Mouse (Mus musculus) embryonic fibroblast, embryonic 13.5 days (primary cell): ENCODE results near the gene Cr1l. TPM values are rescaled to one million over a fixed set of nuclear protein-coding genes. Genes with fewer than 3 reads are reported as not detected.
A peak's percentile ranks its signal among the peaks of the same experiment; 100 is the strongest.

ENCODE experiments used
- H3K27ac ChIP-seq: 2 replicates; pipeline ENCODE4 v1.5.1; 2012; ENCODE audit warnings: low read length, control low read depth, inconsistent platforms; ENCODE audit not compliant: insufficient read depth
- H3K4me1 ChIP-seq: 2 replicates; pipeline ENCODE4 v1.6.1; 2011; ENCODE audit warnings: low read length; ENCODE audit not compliant: control insufficient read depth, insufficient read depth
- H3K4me3 ChIP-seq: 2 replicates; pipeline ENCODE4 v1.5.1; 2011; ENCODE audit warnings: mild to moderate bottlenecking, control low read depth, low read length; ENCODE audit not compliant: insufficient read depth
- CTCF ChIP-seq: IDR thresholded peaks from 2 replicates; pipeline ENCODE4 v1.5.1; 2011; ENCODE audit warnings: mild to moderate bottlenecking, control low read depth, low read length, moderate library complexity, borderline replicate concordance; ENCODE audit not compliant: insufficient read depth
- POLR2A ChIP-seq: IDR thresholded peaks from 2 replicates; pipeline ENCODE4 v1.6.1; 2011; ENCODE audit warnings: low read depth, mild to moderate bottlenecking, control low read depth, low read length, moderate library complexity
- polyA plus RNA-seq: library from polyadenylated mRNA; stranded (reverse); fragments of >200 nt; gene quantifications from 2 replicates; pipeline ENCODE4 v1.2.4, GENCODE M21; 2011; ENCODE audit warnings: low read depth; ENCODE audit not compliant: missing spikeins, insufficient read length

The Cr1l gene
- 97.9 and 121 TPM in 2 replicates for polyA plus RNA-seq

DNA sequence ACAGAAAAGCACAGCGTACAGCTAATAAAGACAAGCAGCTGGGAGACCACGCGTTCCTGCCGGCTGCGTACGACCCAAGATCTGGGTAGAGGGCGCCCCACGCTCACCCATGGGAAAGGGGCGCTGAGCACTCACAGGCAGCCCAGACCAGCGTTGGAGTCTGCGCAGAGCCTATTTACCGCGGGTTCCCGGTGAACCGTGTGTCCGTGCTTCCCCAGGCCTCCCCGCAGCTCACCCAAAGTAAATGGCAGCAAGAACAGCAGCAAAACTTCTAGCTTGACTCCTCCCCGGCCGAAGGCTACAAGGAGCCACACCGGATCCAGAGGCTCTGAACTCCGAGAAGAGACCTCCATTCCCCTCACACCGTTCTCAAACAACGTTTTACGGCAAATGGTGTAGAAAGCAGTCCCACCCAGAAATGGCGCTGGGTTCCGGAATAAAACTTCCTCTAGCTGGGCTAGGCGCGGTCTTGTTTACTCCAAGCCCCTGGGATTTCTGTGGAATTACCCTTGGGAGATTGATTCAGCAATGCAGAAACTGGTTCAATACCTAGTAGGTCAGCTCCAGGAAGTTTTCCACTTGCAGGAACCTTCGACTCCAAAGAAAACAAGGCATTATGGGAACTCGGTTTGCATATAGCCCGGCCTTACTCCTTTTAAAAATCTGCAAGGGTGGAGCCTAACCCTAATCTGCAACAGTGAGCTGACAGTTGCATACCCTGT is at the start of gene Cr1l:
Gene Cr1l, minus strand, starts transcription at position 634 of the 722 bp plus-strand sequence.
- TF ChIP-seq CTCF: peak; percentile 73
- peak; percentile 78 for TF ChIP-seq POLR2A
- H3K27ac ChIP-seq: peak within 1 kb of the TSS; percentile 86
- no peaks in the 10 kb centered on the region for H3K4me1 ChIP-seq
- H3K4me3 ChIP-seq: peak within 1 kb of the TSS; percentile 64

GRCm38 (mm10) chr1:195175980-195176931 is 44.9 kb upstream of the Cr1l start, which contains the start of gene Cr2:
Gene Cr2 (minus strand): TSS chr1:195176716.
- H3K27ac ChIP-seq: no peak within 1 kb of the TSS
- H3K4me3 ChIP-seq: no peak within 1 kb of the TSS; the same call in 1 of the 2 replicates
- TF ChIP-seq POLR2A: no peak
- TF ChIP-seq CTCF: no peak
- H3K4me1 ChIP-seq: no peaks in the 10 kb centered on the region

DNA sequence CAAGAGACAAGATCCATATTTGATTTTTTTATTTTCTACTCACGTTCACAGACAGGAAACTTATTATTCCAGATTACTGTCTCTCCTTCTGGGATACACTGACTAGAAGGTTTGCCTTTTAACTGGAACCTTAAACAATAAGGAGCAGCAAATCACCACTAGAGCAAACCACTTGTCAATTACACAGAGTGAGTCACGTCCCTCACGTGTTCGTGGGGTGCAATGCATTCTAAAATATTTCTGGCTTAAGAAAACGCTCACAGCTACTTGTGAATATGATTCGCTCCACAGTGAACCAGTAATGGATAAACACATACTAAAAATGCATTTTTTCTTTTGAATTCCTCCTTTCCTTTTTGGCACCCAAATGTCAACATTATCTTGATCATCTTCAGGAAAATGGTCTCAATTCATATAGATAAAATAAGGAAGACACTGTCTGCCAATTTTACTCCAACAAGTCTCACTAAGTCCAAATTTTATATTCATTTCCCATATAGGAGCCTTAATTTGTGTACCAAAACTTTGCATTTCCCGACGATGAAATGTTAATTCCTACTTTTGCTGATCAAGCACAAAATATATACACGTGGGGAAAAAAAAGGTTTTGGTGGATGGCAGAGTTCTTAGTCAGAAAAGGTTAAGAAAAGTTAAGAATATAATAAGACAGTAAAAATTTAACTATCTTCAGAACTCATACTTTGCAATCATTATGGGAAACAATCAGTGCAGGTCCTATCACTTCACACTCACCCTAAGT is 33.8 kb upstream of the Cr1l start:
- H3K4me1 ChIP-seq: peaks cover 2% of the 10 kb centered on the region; the same call in 1 of the 2 replicates
- TF ChIP-seq POLR2A (no peak), CTCF (no peak)
- H3K27ac ChIP-seq: no peak overlapping the region
- no peak overlapping the region for H3K4me3 ChIP-seq

- no peak for TF ChIP-seq CTCF
- Histone ChIP-seq H3K27ac (peak overlapping the region; percentile 86; the same call in 1 of the 2 replicates), H3K4me3 (no peak overlapping the region), H3K4me1 (no peaks in the 10 kb centered on the region)
These were observed 684 bp upstream of the Cr1l start for GRCm38 (mm10) chr1:195132070-195132469.

GRCm38 (mm10) chr1:195131675-195132015 is 259 bp upstream of the Cr1l start:
- no peaks in the 10 kb centered on the region for H3K4me1 ChIP-seq
- TF ChIP-seq CTCF: no peak
- no peak for TF ChIP-seq POLR2A
- peak overlapping the region; percentile 86 for H3K27ac ChIP-seq
- H3K4me3 ChIP-seq: peak overlapping the region; percentile 64

- peak overlapping the region; percentile 64 for H3K4me3 ChIP-seq
- TF ChIP-seq CTCF: no peak
- TF ChIP-seq POLR2A: no peak
- no peak overlapping the region for H3K27ac ChIP-seq
- no peaks in the 10 kb centered on the region for H3K4me1 ChIP-seq
These were observed 907 bp downstream of the Cr1l start for GRCm38 (mm10) chr1:195130479-195130878.

GRCm38 (mm10) chr1:195129867-195130266 is 1.5 kb downstream of the Cr1l start:
- no peak overlapping the region for H3K4me3 ChIP-seq
- no peak for TF ChIP-seq CTCF
- peak; percentile 38; the same call in 1 of the 2 replicates for TF ChIP-seq POLR2A

GRCm38 (mm10) chr1:195114414-195114813 is 17.0 kb downstream of the Cr1l start:
- no peak overlapping the region for H3K27ac ChIP-seq
- no peak overlapping the region for H3K4me3 ChIP-seq
- no peak for TF ChIP-seq POLR2A
- TF ChIP-seq CTCF: no peak
- H3K4me1 ChIP-seq: no peaks in the 10 kb centered on the region

More at GRCm38 (mm10) chr1:195129867-195130266, 1.5 kb downstream of the Cr1l start:
- Histone ChIP-seq H3K4me1 (no peaks in the 10 kb centered on the region), H3K27ac (no peak overlapping the region)

DNA sequence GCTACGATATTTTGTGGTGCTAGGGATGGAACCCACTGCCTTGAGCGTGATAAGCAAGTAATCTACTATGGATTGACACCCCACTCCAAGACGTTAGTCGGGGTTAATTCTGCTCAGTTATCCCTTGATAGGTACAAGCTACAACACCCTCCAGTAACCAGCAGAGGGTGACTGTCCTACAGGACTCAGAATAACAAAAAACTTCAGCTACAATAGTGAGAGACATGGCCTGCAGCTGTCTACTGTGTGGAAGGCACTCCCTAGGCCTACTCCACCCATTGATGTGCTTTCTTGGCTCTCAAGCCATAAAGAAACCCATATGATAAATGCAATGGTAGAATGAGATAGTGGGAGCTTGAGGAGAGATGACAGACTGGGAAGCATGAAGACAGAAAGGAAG is 17.8 kb downstream of the Cr1l start:
- H3K4me1 ChIP-seq: no peaks in the 10 kb centered on the region
- H3K4me3 ChIP-seq: no peak overlapping the region
- H3K27ac ChIP-seq: no peak overlapping the region
- TF ChIP-seq POLR2A: no peak
- TF ChIP-seq CTCF: no peak
